Mouse (Mus musculus) intestine, embryonic 15.5 days (tissue): ENCODE data around the gene Nr2c2ap. TPM values are rescaled to one million over a fixed set of nuclear protein-coding genes. Genes with fewer than 3 reads are reported as not detected.

Source experiments
- ATAC-seq: fragments of 200-750 bp; cut with Nextera tagmentation; 2 replicates; pipeline ENCODE4 v1.8.0; 2017; ENCODE audit warnings: moderate TSS enrichment, moderate library complexity
- H3K27ac ChIP-seq: fragments of 300-500 bp; sonication (generic); 2 replicates; pipeline ENCODE4 v1.5.1; 2015; ENCODE audit warnings: mild to moderate bottlenecking, inconsistent platforms
- H3K27me3 ChIP-seq: fragments of 300-500 bp; sonication (generic); replicated peaks from 2 replicates; pipeline ENCODE4 v1.6.1; 2015; ENCODE audit warnings: inconsistent platforms
- H3K36me3 ChIP-seq: fragments of 300-500 bp; sonication (generic); 2 replicates; pipeline ENCODE4 v1.6.1; 2015; ENCODE audit warnings: inconsistent platforms
- H3K4me1 ChIP-seq: fragments of 300-500 bp; sonication (generic); replicated peaks from 2 replicates; pipeline ENCODE4 v1.6.1; 2015; ENCODE audit warnings: inconsistent platforms
- H3K4me2 ChIP-seq: fragments of 300-500 bp; sonication (generic); replicated peaks from 2 replicates; pipeline ENCODE4 v1.6.1; 2015; ENCODE audit warnings: mild to moderate bottlenecking, inconsistent platforms
- H3K4me3 ChIP-seq: fragments of 300-500 bp; sonication (generic); replicated peaks from 2 replicates; pipeline ENCODE4 v1.5.1; 2015; ENCODE audit warnings: inconsistent platforms
- H3K9ac ChIP-seq: fragments of 300-500 bp; sonication (generic); 2 replicates; pipeline ENCODE4 v1.6.1; 2015; ENCODE audit warnings: inconsistent platforms
- H3K9me3 ChIP-seq: fragments of 300-500 bp; sonication (generic); 2 replicates; pipeline ENCODE4 v1.6.1; 2016; ENCODE audit warnings: inconsistent platforms
- whole genome bisulfite sequencing: fragments of 180-500 bp; shearing (Covaris S2); methylation state at CpG from one replicate; pipeline ENCODE4 v1.1.7; 2015; 5-methylcytosine and 5-hydroxymethylcytosine counted together
- polyA plus RNA-seq: library from polyadenylated mRNA; unstranded; fragments of >200 nt; fragmentation: Nextera tagmentation; extraction: Ambion mirVana; gene quantifications from 2 replicates; pipeline ENCODE4 v1.2.1, GENCODE M21; 2015

Nr2c2ap gene
- polyA plus RNA-seq, 1 experiment from 2014 or later, result 47.4 TPM

DNA sequence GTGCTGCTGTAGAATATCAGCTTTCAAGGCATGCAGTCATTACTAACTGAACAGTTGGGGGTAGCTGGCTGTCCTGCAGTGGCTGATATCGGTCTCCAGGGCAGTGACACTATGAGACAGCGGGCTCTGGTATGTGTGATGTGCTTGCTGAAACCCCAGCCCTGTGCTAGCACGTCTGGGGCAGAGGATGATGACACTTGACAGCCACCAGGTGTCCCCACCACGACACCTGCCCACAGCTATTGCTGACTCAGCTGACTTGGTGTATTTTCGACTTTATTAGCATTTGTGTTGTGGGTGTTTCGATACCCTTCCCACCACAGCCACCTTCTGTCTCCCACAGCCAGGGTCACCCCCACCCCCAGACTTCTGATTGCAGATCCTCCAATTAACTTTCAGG is 26.6 kb upstream of the Nr2c2ap start:
- Histone ChIP-seq H3K9ac (no peak overlapping the region), H3K4me1 (no peaks in the 10 kb centered on the region), H3K27me3 (peaks cover 5% of the 10 kb centered on the region), H3K4me2 (no peak overlapping the region), H3K36me3 (no peaks in the 10 kb centered on the region), H3K9me3 (no peaks in the 10 kb centered on the region), H3K4me3 (no peak overlapping the region), H3K27ac (no peak overlapping the region)
- peak; percentile 63; the same call in 1 of the 2 replicates for ATAC-seq
- WGBS, result 13% methylated on average over 6 of the region's 6 CpGs

DNA sequence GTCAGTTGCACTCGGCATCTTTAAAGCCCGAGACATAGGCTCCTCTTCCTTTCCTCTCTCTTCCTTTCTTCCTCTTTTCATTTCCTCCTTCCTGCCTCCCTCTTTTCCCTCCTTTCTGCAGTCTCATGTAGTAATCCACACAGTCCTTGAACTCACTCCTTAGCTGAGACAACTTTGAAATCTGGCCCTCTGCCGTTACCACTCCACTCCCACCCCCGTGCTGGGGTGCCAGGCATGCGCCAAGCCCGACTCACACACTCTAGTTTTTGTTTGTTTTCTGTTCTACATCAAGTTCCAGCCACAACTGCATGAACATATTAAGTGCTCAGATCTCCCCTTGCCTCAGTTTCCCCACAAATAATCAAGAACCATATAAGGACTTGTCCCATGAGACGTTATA is 26.2 kb upstream of the Nr2c2ap start:
- H3K36me3 ChIP-seq, result no peaks in the 10 kb centered on the region
- no peaks in the 10 kb centered on the region for H3K9me3 ChIP-seq
- ATAC-seq, result no peak
- no peaks in the 10 kb centered on the region for H3K4me1 ChIP-seq
- no peak overlapping the region for H3K4me3 ChIP-seq
- no peak overlapping the region for H3K9ac ChIP-seq
- no peak overlapping the region for H3K4me2 ChIP-seq
- H3K27ac ChIP-seq, result no peak overlapping the region
- H3K27me3 ChIP-seq, result peaks cover 9% of the 10 kb centered on the region
- 74% methylated on average over 7 of the region's 7 CpGs for WGBS

DNA sequence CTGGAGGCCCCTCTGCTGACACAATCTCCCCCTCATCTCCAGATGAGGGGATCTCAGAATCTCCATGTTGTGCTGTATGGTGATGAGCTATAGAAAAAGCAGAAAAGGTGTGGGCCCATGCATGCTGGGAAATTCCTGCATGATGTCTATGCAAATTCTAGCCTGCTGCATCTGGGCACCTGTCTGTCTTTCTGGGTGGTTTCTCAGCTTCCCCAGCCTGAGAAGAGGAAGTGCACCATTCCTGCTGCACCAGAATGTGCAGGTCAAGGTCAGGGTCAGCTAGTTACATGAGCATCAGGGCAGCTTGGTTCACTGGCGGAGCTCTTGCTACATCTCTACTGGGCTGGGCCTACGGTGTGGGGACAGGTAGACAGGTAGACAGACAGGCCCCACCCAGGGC is 20.7 kb upstream of the Nr2c2ap start:
- H3K27me3 ChIP-seq, result peaks cover 61% of the 10 kb centered on the region
- no peak overlapping the region for H3K9ac ChIP-seq
- WGBS, result 72% methylated on average over 2 of the region's 2 CpGs
- no peak overlapping the region for H3K4me2 ChIP-seq
- H3K9me3 ChIP-seq, result no peaks in the 10 kb centered on the region
- no peaks in the 10 kb centered on the region for H3K36me3 ChIP-seq
- H3K4me3 ChIP-seq, result no peak overlapping the region
- H3K4me1 ChIP-seq, result peaks cover 4% of the 10 kb centered on the region; the same call in 1 of the 2 replicates
- no peak for ATAC-seq
- no peak overlapping the region for H3K27ac ChIP-seq

DNA sequence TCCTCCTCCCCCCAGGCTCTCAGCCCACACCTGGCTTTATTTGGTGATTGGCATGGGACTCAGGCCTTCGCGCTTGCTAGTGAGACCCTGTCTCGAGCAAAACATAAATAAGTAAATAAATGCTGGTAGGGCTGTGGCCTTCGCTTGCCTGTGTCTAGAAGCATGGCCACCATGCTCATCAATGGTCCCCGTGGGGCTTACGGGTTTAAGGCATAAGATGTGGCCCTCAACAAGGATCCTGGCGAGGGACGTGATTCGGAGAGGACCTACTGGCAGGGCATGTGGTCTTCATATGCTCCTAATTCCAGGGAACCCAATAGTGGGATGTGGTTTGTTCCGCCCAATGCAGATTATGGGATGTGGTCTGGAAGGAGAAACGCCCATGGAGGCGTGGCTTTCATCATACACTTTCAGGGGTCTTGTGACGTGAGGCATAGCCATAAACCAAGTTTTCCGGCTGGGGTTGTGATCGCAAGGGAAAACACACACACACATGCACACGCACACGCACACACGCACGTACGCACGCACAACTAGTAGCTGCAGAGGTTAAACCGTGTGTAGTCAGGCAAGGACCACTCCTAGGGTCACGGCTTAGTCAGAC is 19.8 kb upstream of the Nr2c2ap start:
- Histone ChIP-seq H3K4me1 (peaks cover 4% of the 10 kb centered on the region; the same call in 1 of the 2 replicates), H3K4me3 (no peak overlapping the region), H3K9ac (no peak overlapping the region), H3K4me2 (no peak overlapping the region), H3K36me3 (no peaks in the 10 kb centered on the region), H3K27ac (no peak overlapping the region), H3K27me3 (peaks cover 61% of the 10 kb centered on the region), H3K9me3 (no peaks in the 10 kb centered on the region)
- WGBS, result 48% methylated on average over 23 of the region's 23 CpGs
- no peak for ATAC-seq

DNA sequence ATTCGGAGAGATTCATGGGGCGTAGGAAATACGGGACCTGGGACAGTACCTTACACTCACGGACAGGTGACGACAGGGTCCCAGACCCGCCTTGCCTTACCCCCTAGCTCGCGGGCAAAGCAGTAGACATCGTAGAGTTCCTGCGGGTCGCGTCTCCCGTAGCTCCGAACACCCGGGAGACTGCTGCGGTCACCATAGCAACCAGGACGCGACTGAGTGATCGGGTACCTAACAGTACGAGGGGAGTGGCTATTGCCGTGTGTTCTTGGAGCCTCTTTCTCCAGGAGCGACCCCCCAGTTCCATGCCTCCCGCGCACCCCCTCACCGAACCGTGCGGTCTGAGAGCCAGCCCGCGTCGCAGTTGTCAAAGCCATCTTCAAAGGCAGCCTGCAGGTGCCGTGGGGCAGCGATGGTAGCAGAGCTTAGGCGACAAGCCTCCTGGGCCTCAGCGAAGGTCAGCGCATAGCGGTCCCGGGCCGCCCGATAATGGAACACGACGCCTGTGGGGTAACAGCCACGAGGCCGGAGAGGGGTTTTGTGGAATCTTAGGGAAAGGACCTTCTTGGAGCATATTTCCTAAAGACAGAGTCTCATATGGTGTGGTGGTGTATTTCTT is 18.6 kb upstream of the Nr2c2ap start:
- no peak overlapping the region for H3K9ac ChIP-seq
- H3K36me3 ChIP-seq, result no peaks in the 10 kb centered on the region
- no peak overlapping the region for H3K4me3 ChIP-seq
- H3K4me1 ChIP-seq, result peaks cover 4% of the 10 kb centered on the region; the same call in 1 of the 2 replicates
- H3K27me3 ChIP-seq, result peaks cover 72% of the 10 kb centered on the region
- no peak for ATAC-seq
- WGBS, result 9% methylated on average over 43 of the region's 43 CpGs
- H3K9me3 ChIP-seq, result no peaks in the 10 kb centered on the region
- H3K27ac ChIP-seq, result no peak overlapping the region
- H3K4me2 ChIP-seq, result no peak overlapping the region; the same call in 1 of the 2 replicates

DNA sequence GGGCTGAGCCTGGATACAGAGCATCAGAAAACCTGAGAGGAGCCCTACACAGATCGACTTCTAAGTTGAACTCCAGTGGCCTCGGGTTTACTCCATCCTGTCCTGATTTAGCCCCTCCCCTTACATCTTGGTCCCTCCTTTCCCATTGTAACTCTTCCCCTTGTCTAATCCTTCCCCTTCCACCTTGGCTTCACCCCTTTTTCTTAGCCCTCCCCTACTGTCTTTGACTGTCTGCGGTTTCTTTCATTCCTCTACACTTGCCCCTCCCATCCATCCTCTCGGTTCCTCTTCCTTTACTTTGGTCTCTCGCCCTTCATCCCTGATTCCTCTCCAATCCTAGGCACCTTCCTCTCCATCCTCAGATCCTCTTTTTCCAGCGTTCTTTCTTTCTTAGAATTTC is 16.6 kb upstream of the Nr2c2ap start:
- WGBS, result 23% methylated on average over 6 of the region's 6 CpGs

DNA sequence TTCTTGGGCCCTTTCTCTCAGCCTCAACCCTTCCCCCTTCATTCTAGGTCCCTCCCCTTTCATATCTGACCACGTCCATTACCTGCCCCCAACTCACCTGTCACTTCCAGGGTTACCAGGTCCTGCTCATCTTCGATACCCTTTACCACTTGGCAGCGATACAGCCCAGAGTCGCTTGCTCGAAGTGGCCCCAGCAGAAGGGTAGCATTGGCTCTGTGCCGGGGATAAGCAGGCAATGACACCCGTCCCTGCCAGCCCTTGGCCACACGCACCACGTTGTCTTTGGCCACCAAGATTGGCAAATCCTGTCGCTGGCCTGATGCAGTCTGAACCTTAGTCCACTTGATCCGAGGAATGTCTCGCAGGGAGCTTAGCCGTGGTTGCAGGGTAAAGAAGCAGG is 16.2 kb upstream of the Nr2c2ap start:
- Histone ChIP-seq H3K4me3 (no peak overlapping the region), H3K9me3 (no peaks in the 10 kb centered on the region), H3K27me3 (peaks cover 86% of the 10 kb centered on the region), H3K4me1 (peaks cover 4% of the 10 kb centered on the region; the same call in 1 of the 2 replicates), H3K9ac (no peak overlapping the region), H3K36me3 (no peaks in the 10 kb centered on the region), H3K4me2 (no peak overlapping the region), H3K27ac (no peak overlapping the region)
- WGBS, result 70% methylated on average over 13 of the region's 13 CpGs
- ATAC-seq, result no peak

More for the DNA sequence above, 16.6 kb upstream of the Nr2c2ap start:
- Histone ChIP-seq H3K4me3 (no peak overlapping the region), H3K27ac (no peak overlapping the region), H3K9me3 (no peaks in the 10 kb centered on the region), H3K4me1 (peaks cover 4% of the 10 kb centered on the region; the same call in 1 of the 2 replicates), H3K36me3 (no peaks in the 10 kb centered on the region), H3K27me3 (peaks cover 86% of the 10 kb centered on the region), H3K4me2 (no peak overlapping the region), H3K9ac (no peak overlapping the region)
- no peak for ATAC-seq

DNA sequence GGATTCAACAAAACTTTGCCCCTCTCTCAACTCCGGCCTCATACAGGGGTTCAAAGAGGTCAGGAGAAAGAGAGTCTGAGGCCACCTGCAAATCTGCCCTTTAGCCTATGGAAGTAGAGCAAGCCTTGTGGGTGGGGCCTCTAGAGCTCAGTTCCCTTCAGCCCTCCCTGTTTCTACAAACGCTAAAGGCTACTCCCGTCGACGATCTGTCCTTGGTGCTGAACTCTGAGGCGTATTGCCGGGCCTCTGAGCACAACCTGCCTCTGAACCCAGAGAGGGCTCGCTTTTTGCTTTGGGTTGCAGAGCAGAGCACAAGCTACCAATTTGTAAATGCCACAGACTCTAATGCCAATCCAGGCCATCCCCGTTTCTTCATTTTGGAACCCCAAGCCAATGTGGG is 13.5 kb upstream of the Nr2c2ap start:
- H3K27me3 ChIP-seq, result peaks cover 71% of the 10 kb centered on the region
- 0 out of 2 replicates have a peak, but pooled peaks have one; percentile 42 for ATAC-seq
- WGBS, result 7% methylated on average over 9 of the region's 9 CpGs

DNA sequence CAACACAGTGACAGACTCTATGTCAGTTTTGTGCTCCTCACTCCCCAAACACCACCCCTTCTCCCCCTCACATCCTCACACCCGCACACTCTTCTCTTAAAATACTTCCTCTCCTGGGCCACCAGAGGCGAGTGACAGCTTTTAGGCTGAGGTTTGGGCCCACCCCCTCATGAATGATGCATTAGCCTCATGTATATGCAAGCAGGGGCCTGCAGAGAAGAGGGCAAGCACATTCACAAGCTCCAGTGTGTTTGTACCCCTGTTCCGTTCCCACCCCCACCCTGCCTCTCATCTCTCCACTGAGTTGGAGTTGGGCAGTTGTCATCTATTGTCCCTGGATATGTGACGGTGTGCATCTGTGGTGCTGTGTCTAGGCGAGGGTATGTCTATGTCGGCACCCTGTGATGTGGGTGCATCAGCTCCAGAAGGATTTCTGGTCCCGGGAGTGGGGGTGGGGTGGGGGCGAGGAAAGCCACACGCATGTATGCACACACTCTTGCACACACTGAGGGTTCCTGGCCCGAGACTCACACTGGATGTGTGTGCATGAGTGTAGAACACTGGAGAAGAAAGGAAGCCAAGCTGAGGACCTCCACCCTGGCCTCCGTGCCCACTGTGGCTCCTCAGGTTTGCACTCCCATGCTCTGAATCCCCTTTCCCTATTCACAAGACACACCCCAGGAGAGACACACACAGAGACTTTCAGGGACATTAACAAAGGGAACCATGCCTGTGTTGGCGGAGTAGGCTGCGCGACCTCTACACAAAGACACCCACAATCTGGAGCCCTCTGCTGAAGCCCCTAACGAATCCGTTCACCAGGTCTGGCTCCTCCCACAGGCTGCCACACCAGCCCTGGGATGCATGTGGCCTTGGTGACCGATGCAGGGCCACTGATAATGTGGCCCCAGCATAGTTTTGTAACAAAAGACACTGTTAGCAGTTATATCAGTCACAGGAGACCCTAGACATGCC is 12.1 kb upstream of the Nr2c2ap start:
- ATAC-seq, result no peak
- 17% methylated on average over 17 of the region's 17 CpGs for WGBS
- H3K27me3 ChIP-seq, result peaks cover 57% of the 10 kb centered on the region
- H3K4me1 ChIP-seq, result peaks cover 5% of the 10 kb centered on the region; the same call in 1 of the 2 replicates
- H3K9me3 ChIP-seq, result no peaks in the 10 kb centered on the region
- H3K9ac ChIP-seq, result no peak overlapping the region
- no peak overlapping the region for H3K27ac ChIP-seq
- H3K36me3 ChIP-seq, result no peaks in the 10 kb centered on the region
- H3K4me2 ChIP-seq, result no peak overlapping the region
- H3K4me3 ChIP-seq, result no peak overlapping the region

More for the DNA sequence above, 13.5 kb upstream of the Nr2c2ap start:
- no peaks in the 10 kb centered on the region for H3K36me3 ChIP-seq
- peaks cover 5% of the 10 kb centered on the region; the same call in 1 of the 2 replicates for H3K4me1 ChIP-seq
- no peaks in the 10 kb centered on the region for H3K9me3 ChIP-seq
- H3K4me2 ChIP-seq, result no peak overlapping the region
- H3K27ac ChIP-seq, result no peak overlapping the region
- H3K9ac ChIP-seq, result no peak overlapping the region
- no peak overlapping the region for H3K4me3 ChIP-seq

DNA sequence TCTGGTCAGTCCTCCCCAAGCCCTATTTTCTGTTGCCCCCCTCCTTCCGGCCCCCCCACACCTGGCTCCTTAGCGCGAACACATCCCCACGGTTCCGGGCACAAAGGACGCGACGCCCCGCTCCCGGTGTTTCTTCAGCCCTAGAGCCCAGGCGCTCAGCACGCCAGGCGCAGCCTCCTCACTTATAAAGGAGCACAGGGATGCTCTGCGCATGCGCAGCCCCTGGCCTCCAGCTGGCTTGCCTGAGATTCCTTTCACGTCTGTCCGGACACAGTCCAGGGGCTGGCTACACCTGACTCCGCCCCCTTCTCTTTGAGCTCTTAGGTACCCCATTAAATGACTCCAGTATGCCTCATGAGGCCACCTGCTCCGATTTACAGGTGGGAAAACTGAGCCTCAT is 10.5 kb upstream of the Nr2c2ap start, which contains the start of gene Ncan:
Ncan (minus strand) TSS at position 207 of the 400 bp plus-strand sequence.
- ATAC-seq, result peak; percentile 81
- peaks cover 5% of the 10 kb centered on the region; the same call in 1 of the 2 replicates for H3K4me1 ChIP-seq
- H3K27ac ChIP-seq, result no peak within 1 kb of the TSS
- H3K36me3 ChIP-seq, result no peaks in the 10 kb centered on the region
- H3K4me2 ChIP-seq, result peak within 1 kb of the TSS; percentile 51
- peaks cover 46% of the 10 kb centered on the region for H3K27me3 ChIP-seq
- H3K9me3 ChIP-seq, result no peaks in the 10 kb centered on the region
- peak within 1 kb of the TSS; percentile 18 for H3K4me3 ChIP-seq
- H3K9ac ChIP-seq, result no peak within 1 kb of the TSS
- 2% methylated on average over 19 of the region's 19 CpGs for WGBS

DNA sequence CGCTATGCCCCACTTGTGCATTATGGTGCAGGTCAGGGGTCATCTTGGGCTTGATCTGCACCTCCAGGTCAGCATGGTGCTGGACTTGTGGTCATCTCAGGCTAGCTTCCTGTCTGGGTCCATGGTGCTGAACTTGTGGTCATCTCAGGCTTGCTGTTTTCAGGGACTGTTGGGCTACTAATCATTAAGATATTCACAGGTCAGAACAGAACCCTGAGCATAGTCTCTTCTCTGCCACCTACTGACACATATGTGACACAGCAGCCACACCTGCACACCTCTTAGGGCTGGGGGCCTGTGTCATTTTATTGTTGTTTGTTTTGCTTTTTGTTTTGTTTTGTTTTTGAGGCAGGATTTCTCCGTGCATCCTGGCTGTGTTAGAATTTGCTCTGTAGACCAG is 8.3 kb upstream of the Nr2c2ap start:
- peaks cover 32% of the 10 kb centered on the region for H3K27me3 ChIP-seq
- 57% methylated on average over 2 of the region's 2 CpGs for WGBS

DNA sequence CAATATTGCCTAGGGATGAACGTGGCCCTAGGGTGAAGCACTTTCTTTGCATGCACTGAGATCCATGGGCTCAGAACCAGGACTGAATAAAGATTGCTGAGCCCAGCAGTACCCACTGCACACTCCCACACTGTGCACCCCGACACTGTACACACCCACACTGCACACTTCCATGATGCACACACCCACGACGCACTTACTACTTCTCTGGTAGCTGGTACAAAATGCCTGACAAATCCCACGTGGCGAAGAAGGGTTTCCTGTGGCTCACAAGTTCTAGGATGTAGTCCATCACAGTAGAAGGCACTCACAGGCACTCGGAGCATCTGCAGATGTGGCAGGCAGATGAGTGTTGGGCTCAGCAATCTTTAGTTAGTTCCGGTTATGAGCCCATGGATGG is 6.1 kb upstream of the Nr2c2ap start:
- no peak overlapping the region for H3K27ac ChIP-seq

More for the DNA sequence above, 8.3 kb upstream of the Nr2c2ap start:
- no peak overlapping the region for H3K4me3 ChIP-seq
- 0 out of 2 replicates have a peak, but pooled peaks have one; percentile 39 for ATAC-seq
- no peak overlapping the region for H3K4me2 ChIP-seq
- H3K9ac ChIP-seq, result no peak overlapping the region
- H3K4me1 ChIP-seq, result peaks cover 5% of the 10 kb centered on the region; the same call in 1 of the 2 replicates
- no peaks in the 10 kb centered on the region for H3K36me3 ChIP-seq
- no peaks in the 10 kb centered on the region for H3K9me3 ChIP-seq
- H3K27ac ChIP-seq, result no peak overlapping the region

More for the DNA sequence above, 6.1 kb upstream of the Nr2c2ap start:
- Histone ChIP-seq H3K4me3 (no peak overlapping the region), H3K4me1 (peaks cover 10% of the 10 kb centered on the region; the same call in 1 of the 2 replicates), H3K27me3 (peaks cover 11% of the 10 kb centered on the region), H3K9me3 (no peaks in the 10 kb centered on the region), H3K4me2 (no peak overlapping the region), H3K9ac (no peak overlapping the region), H3K36me3 (no peaks in the 10 kb centered on the region)
- ATAC-seq, result no peak
- 65% methylated on average over 8 of the region's 8 CpGs for WGBS
